Mouse (Mus musculus) CH12.LX (cell line): ENCODE data around the gene Pdcd1lg2. TPM values are rescaled to one million over a fixed set of nuclear protein-coding genes. Genes with fewer than 3 reads are reported as not detected.

Experiments
- DNase-seq: peaks from one replicate; pipeline ENCODE4 v3.0.0-alpha.2; 2013; ENCODE audit errors: extremely low read depth
- H3K27ac ChIP-seq: 2 replicates; pipeline ENCODE4 v1.5.1; 2012; ENCODE audit warnings: low read depth, mild to moderate bottlenecking, control low read depth, moderate library complexity; ENCODE audit not compliant: insufficient read depth
- H3K27me3 ChIP-seq: replicated peaks from 2 replicates; pipeline ENCODE3; 2012; ENCODE audit warnings: inconsistent platforms
- H3K36me3 ChIP-seq, 2 experiments: replicated peaks in 1 of 2; 2 replicates each; pipeline versions ENCODE3 to v1.6.1; 2012; ENCODE audit warnings: inconsistent platforms in 1 of 2, low read length in 1 of 2, mild to moderate bottlenecking in 1 of 2, mixed read lengths in 1 of 2, moderate library complexity in 1 of 2; ENCODE audit not compliant: control insufficient read depth in 1 of 2, insufficient read depth in 1 of 2
- H3K4me1 ChIP-seq, 2 experiments: 2 replicates each; pipeline ENCODE4 v1.6.1; 2012; ENCODE audit warnings: inconsistent platforms in 1 of 2, moderate library complexity in 1 of 2; ENCODE audit not compliant: insufficient read depth in 2 of 2, control insufficient read depth in 1 of 2
- H3K4me2 ChIP-seq: 2 replicates; pipeline ENCODE4 v1.6.1; 2012; ENCODE audit warnings: low read depth, mild to moderate bottlenecking, control low read depth; ENCODE audit not compliant: poor library complexity, insufficient read depth, severe bottlenecking
- H3K4me3 ChIP-seq, 3 experiments: fragments of 150-350 bp in 1 of 3; sonication (generic) in 1 of 3; replicated peaks in 1 of 3; 2 replicates each; pipeline versions ENCODE3 to v1.5.1; 2011 to 2012; ENCODE audit warnings: low read depth in 2 of 3, low read length in 2 of 3, mild to moderate bottlenecking in 2 of 3, moderate library complexity in 2 of 3, control low read depth in 1 of 3, improper control_type of control experiment in 1 of 3, inconsistent platforms in 1 of 3, mixed read lengths in 1 of 3; ENCODE audit not compliant: poor library complexity in 1 of 3
- H3K79me2 ChIP-seq: replicated peaks from 2 replicates; pipeline ENCODE4 v1.6.1; 2012; ENCODE audit warnings: mild to moderate bottlenecking, moderate library complexity; ENCODE audit not compliant: control insufficient read depth, poor library complexity, insufficient read depth, severe bottlenecking; ENCODE audit errors: extremely low read depth
- H3K9ac ChIP-seq: 2 replicates; pipeline ENCODE4 v1.6.1; 2012; ENCODE audit warnings: low read depth, mild to moderate bottlenecking, control low read depth, moderate library complexity; ENCODE audit not compliant: insufficient read depth
- H3K9me3 ChIP-seq: replicated peaks from 2 replicates; pipeline ENCODE3; 2012; ENCODE audit warnings: low read length, inconsistent platforms, mixed read lengths
- CHD1 ChIP-seq: IDR thresholded peaks from 2 replicates; pipeline ENCODE4 v1.6.1; 2012; ENCODE audit warnings: low read depth, low read length, improper control_type of control experiment, inconsistent platforms
- CHD2 ChIP-seq: IDR thresholded peaks from 2 replicates; pipeline ENCODE4 v1.6.1; 2011; ENCODE audit warnings: low read length, improper control_type of control experiment
- CTCF ChIP-seq, 2 experiments: IDR thresholded peaks in 1 of 2; conservative IDR thresholded peaks in 1 of 2; 2 replicates each; pipeline ENCODE4 v1.5.1; 2011 to 2012; ENCODE audit warnings: low read depth in 2 of 2, low read length in 2 of 2, improper control_type of control experiment in 1 of 2, inconsistent platforms in 1 of 2, mild to moderate bottlenecking in 1 of 2, moderate library complexity in 1 of 2
- ELF1 ChIP-seq: IDR thresholded peaks from 2 replicates; pipeline ENCODE4 v1.6.1; 2014; ENCODE audit warnings: low read depth, mild to moderate bottlenecking, inconsistent platforms, low read length, improper control_type of control experiment
- EP300 ChIP-seq: IDR thresholded peaks from 2 replicates; pipeline ENCODE4 v1.6.1; 2011; ENCODE audit warnings: low read length, improper control_type of control experiment
- KAT2A ChIP-seq: IDR thresholded peaks from 2 replicates; pipeline ENCODE4 v1.6.1; 2012; ENCODE audit warnings: low read length, improper control_type of control experiment, inconsistent platforms; ENCODE audit not compliant: insufficient replicate concordance
- MAFK ChIP-seq: IDR thresholded peaks from 2 replicates; pipeline ENCODE4 v1.6.1; 2011; ENCODE audit warnings: low read length, improper control_type of control experiment; ENCODE audit not compliant: insufficient replicate concordance
- MAX ChIP-seq: IDR thresholded peaks from 2 replicates; pipeline ENCODE4 v1.6.1; 2011; ENCODE audit warnings: low read length, improper control_type of control experiment
- MAZ ChIP-seq: IDR thresholded peaks from 2 replicates; pipeline ENCODE4 v1.6.1; 2012; ENCODE audit warnings: low read depth, mild to moderate bottlenecking, inconsistent platforms, low read length, improper control_type of control experiment, moderate library complexity
- MEF2A ChIP-seq: IDR thresholded peaks from 2 replicates; pipeline ENCODE4 v1.6.1; 2014; ENCODE audit warnings: low read depth, mild to moderate bottlenecking, inconsistent platforms, low read length, improper control_type of control experiment, borderline replicate concordance
- NELFE ChIP-seq: IDR thresholded peaks from 2 replicates; pipeline ENCODE4 v1.6.1; 2011; ENCODE audit warnings: low read depth, low read length, improper control_type of control experiment
- POLR2A ChIP-seq: IDR thresholded peaks from 2 replicates; pipeline ENCODE4 v1.6.1; 2011; ENCODE audit warnings: low read depth, mild to moderate bottlenecking, improper control_type of control experiment, low read length
- RAD21 ChIP-seq: IDR thresholded peaks from 2 replicates; pipeline ENCODE4 v1.6.1; 2011; ENCODE audit warnings: low read depth, mild to moderate bottlenecking, low read length, improper control_type of control experiment, moderate library complexity
- TCF12 ChIP-seq: IDR thresholded peaks from 2 replicates; pipeline ENCODE4 v1.6.1; 2014; ENCODE audit warnings: low read depth, mild to moderate bottlenecking, inconsistent platforms, low read length, improper control_type of control experiment
- UBTF ChIP-seq: IDR thresholded peaks from 2 replicates; pipeline ENCODE4 v1.6.1; 2012; ENCODE audit warnings: low read depth, mild to moderate bottlenecking, inconsistent platforms, low read length, improper control_type of control experiment, moderate library complexity
- USF2 ChIP-seq: conservative IDR thresholded peaks from 2 replicates; pipeline ENCODE4 v1.6.1; 2011; ENCODE audit warnings: low read depth, low read length, improper control_type of control experiment
- ZMIZ1 ChIP-seq: IDR thresholded peaks from 2 replicates; pipeline ENCODE4 v1.6.1; 2012; ENCODE audit warnings: low read depth, mild to moderate bottlenecking, inconsistent platforms, low read length, improper control_type of control experiment
- dilution Hi-C: fragments of 300-500 bp; cut with MboI; formaldehyde crosslinking; loops from 2 replicates; pipeline ENCODE4 v1.14.3; 2020; ENCODE audit warnings: low sequenced_read_pairs; ENCODE audit not compliant: extremely low pct_unique_long_range_greater_than_20kb, extremely low pct_ligation_motif_present
- in situ Hi-C: fragments of 300-500 bp; cut with MboI; formaldehyde crosslinking; loops from 3 replicates; pipeline ENCODE4 v1.14.3; 2019; ENCODE audit warnings: low sequenced_read_pairs, low pct_ligation_motif_present, low pct_unique_long_range_greater_than_20kb, mixed read lengths
- polyA plus RNA-seq: library from polyadenylated mRNA; unstranded; fragments of >175 nt; gene quantifications from 2 replicates; pipeline ENCODE4 v1.2.1, GENCODE M21; 2012; ENCODE audit warnings: low read depth; ENCODE audit not compliant: insufficient read length
- total RNA-seq, 2 experiments: library from RNA; depleted of rRNA; stranded (reverse); fragments of 300-350 nt in 1 of 2; fragments of >200 nt in 1 of 2; gene quantifications; 2 replicates each; pipeline ENCODE4 v1.2.3; 2012 to 2014

Gene Pdcd1lg2
- total and polyA plus RNA-seq, 3 experiments = 1.4 to 5.5 (median 1.7) TPM

GRCm38 (mm10) chr19:29472424-29472823 is 61.7 kb downstream of the Pdcd1lg2 start:
- H3K79me2 ChIP-seq = no peaks in the 10 kb centered on the region
- no peak overlapping the region for H3K4me2 ChIP-seq
- no peak for DNase-seq
- H3K4me3 ChIP-seq = no peak overlapping the region
- peaks cover 0 to 11% of the 10 kb centered on the region in 2 experiments for H3K36me3 ChIP-seq
- dilution Hi-C loops (no loop called here), in situ Hi-C loops (no loop called here)
- H3K4me1 ChIP-seq = peaks cover 6 to 57% of the 10 kb centered on the region in 2 experiments
- no peaks in the 10 kb centered on the region for H3K9me3 ChIP-seq
- no peak overlapping the region for H3K9ac ChIP-seq
- H3K27ac ChIP-seq = no peak overlapping the region
- no peaks in the 10 kb centered on the region for H3K27me3 ChIP-seq
- TF ChIP-seq UBTF = no peak
- TF ChIP-seq, all 38 proteins: peak for 0

- Histone ChIP-seq H3K27me3 (no peaks in the 10 kb centered on the region), H3K79me2 (no peaks in the 10 kb centered on the region), H3K4me1 (peaks cover 6 to 56% of the 10 kb centered on the region in 2 experiments), H3K9me3 (no peaks in the 10 kb centered on the region), H3K27ac (no peak overlapping the region), H3K4me3 (no peak overlapping the region), H3K9ac (no peak overlapping the region), H3K36me3 (peaks cover 0 to 11% of the 10 kb centered on the region in 2 experiments), H3K4me2 (no peak overlapping the region)
- dilution Hi-C loops (no loop called here), in situ Hi-C loops (no loop called here)
- DNase-seq = no peak
- TF ChIP-seq NELFE (no peak), MAZ (no peak), USF2 (no peak), CHD1 (no peak)
These were observed 62.2 kb downstream of the Pdcd1lg2 start for GRCm38 (mm10) chr19:29472946-29473345.

DNA sequence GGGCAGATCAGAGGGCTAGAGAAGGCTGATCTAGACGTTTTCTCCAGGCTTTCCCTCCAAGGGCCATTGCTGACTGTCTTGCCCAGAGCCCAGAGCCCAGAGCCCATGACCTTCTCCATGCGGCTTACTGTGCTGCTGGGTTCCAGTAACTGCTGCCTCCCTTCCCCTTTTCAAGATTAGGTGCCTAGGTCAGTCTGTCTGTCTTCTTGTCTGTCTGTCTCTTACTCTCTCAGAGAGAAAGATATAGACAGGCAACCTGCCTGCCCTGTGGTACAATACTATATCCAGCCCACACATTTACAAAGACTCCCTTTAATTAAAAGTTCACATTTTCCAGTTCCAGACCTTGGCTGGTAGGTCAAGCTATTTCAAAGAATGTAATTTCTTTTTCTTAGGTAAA is 64.1 kb downstream of the Pdcd1lg2 start:
- H3K4me1 ChIP-seq = peaks cover 6 to 64% of the 10 kb centered on the region in 2 experiments
- DNase-seq = no peak
- no peak overlapping the region for H3K4me3 ChIP-seq

More for the DNA sequence above, 64.1 kb downstream of the Pdcd1lg2 start:
- H3K36me3 ChIP-seq = peaks cover 0 to 11% of the 10 kb centered on the region in 2 experiments
- H3K27ac ChIP-seq = no peak overlapping the region
- dilution Hi-C loops = no loop called here
- in situ Hi-C loops = no loop called here
- no peak overlapping the region for H3K4me2 ChIP-seq
- TF ChIP-seq MAX (no peak), CTCF (conservative IDR thresholded peaks at IDR 0.05 in 1 of 2, IDR thresholded peaks at IDR 0.05 in 1 of 2; ENCODE audit: low read depth in 2 of 2, low read length in 2 of 2) (no peak), USF2 (no peak), MAFK (no peak), POLR2A (no peak), EP300 (no peak), RAD21 (no peak), NELFE (no peak), CHD2 (no peak), TCF12 (no peak), KAT2A (no peak), ELF1 (no peak), MEF2A (no peak), ZMIZ1 (no peak)
- TF ChIP-seq, all 38 proteins: peak for 0
- Histone ChIP-seq H3K9ac (no peak overlapping the region), H3K79me2 (no peaks in the 10 kb centered on the region), H3K9me3 (no peaks in the 10 kb centered on the region), H3K27me3 (no peaks in the 10 kb centered on the region)
